Mouse (Mus musculus) embryo, embryonic 11.5 days (tissue): Measurements from ENCODE around the gene Etd.
"Not testable (repeated sequence)": the region's sequence is repeated elsewhere in the genome, so short reads cannot be mapped to it uniquely, and the experiment has no call there.

Source experiments
- DNase-seq: peaks from one replicate; pipeline ENCODE4 v3.0.0-alpha.2; 2012; ENCODE audit warnings: low read depth, low spot score

The Etd gene

DNA sequence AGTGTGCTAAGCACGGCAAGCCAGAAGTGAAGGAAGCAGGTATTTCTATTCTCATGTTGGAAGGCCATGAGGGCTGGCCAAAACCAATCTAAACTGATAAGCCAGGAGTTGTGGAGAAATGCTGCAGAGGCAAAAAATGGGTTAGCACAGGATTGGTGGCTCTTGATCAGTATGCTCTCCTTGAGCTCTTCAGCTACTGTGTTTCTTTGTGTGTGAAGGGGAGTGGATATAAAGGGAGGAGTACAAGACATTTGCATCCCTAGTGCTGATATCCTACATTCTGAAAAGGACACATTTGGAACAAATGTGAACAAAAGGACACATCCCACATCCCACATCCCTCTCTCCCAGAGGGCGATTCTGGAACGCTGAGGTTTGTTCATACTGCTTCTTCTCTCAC, at the start of gene Etd:
Gene Etd, plus strand, starts transcription at position 301 of the 400 bp plus-strand sequence.
- DNase-seq, result no peak

DNA sequence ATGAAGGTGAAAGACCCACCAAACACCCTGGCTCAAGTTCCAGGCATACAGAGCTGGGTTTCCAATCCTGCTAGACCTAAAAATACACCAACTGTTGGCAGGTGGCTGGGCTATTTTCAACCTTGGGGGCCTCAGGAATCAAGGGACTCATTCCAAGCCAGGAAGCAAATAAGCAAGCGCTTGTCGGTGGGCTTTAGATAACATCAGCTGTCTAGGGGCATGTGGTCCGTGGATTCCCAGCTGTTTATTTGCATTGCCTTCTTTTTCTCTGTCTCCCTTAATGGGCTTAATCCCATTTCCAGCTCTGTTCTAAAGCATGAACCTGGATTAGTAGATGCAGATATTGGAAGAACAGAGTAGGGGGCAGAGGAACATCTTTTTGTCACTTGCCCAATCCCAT, 48.4 kb upstream of the Etd start:
- DNase-seq, result no peak

DNA sequence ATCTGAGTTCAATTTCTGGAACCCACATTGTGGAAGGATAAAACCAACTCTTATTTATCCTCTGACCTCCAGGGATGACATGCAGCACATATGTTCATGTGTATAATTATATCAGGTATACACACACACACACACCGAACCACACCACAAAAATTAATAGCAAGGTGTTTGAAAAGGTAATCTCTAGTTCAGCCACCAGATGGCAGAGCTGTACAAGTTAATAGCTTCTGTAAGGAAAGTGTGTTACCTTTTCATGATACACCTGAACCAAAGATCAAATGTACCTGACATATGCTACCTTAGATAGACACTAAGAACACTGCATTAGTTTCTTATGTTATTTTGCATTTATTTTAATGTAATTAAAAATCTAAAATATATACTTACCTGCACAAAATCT, 1.8 kb upstream of the Etd start:
- no peak for DNase-seq

DNA sequence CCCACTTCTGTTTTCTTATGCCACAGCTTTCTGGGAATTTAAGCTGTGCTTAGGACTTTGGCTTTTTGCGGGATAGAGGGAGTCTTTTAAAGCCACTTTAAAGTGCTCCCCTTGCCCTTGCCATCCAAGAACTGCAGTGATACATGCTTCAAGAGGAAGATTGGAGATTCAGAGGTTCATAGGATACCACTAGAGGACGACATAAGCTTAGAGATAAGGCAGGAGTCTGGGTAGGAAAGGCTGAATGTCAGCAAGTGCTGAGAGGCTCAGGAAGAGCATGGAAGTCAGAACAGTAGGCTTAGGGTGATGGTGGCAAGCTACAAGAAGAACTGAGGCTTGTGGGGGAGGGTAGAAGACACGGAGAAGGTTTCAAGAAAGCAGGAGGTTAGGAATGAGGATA, 24.9 kb downstream of the Etd start:
- no peak for DNase-seq

DNA sequence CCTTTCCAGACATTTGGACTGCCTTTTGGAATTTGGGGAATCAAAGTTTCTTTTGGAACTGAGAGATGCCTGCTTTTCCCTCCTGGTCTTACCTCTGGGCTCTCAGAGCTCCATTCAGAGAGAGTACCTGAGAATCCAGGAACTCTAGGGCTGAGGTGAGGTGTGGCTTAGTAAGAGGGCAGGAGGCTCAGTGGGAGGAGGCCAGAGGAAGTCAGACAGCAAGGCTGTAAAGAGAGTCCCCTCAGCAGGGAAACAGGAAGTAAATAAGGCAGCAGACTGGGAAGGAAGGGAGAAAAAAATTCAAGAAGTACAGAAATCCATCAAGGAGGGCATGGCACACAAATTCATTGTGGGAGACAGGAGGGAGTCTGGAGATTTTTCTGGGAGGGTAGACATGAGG, 29.5 kb downstream of the Etd start:
- not testable (repeated sequence) for DNase-seq
